Mouse (Mus musculus) C2C12 (cell line): Measurements from ENCODE around the gene Fxyd1.

Experiments used
- CEBPB ChIP-seq: IDR thresholded peaks from one replicate; pipeline ENCODE4 v1.6.1; 2011; ENCODE audit warnings: low read depth, mild to moderate bottlenecking, control low read depth, moderate library complexity
- CTCF ChIP-seq: IDR thresholded peaks from one replicate; pipeline ENCODE4 v1.5.1; 2011; ENCODE audit not compliant: control insufficient read depth, insufficient read depth, insufficient read length
- FOSL1 ChIP-seq: IDR thresholded peaks from one replicate; pipeline ENCODE4 v1.8.0; 2011; ENCODE audit warnings: mild to moderate bottlenecking, low read length; ENCODE audit not compliant: poor library complexity, insufficient read depth, severe bottlenecking
- MAX ChIP-seq: IDR thresholded peaks from one replicate; pipeline ENCODE4 v1.6.1; 2011; ENCODE audit warnings: mild to moderate bottlenecking, control low read depth
- MYOD1 ChIP-seq: IDR thresholded peaks from one replicate; pipeline ENCODE4 v1.6.1; 2011; ENCODE audit warnings: low read depth; ENCODE audit not compliant: control insufficient read depth, insufficient read length
- MYOG ChIP-seq: IDR thresholded peaks from one replicate; pipeline ENCODE4 v1.6.1; 2011; ENCODE audit not compliant: control insufficient read depth, insufficient read length; ENCODE audit errors: extremely low read depth
- USF1 ChIP-seq: IDR thresholded peaks from one replicate; pipeline ENCODE4 v1.6.1; 2011; ENCODE audit warnings: low read depth, mild to moderate bottlenecking, control low read depth, moderate library complexity

- TF ChIP-seq CTCF (no peak), MAX (no peak), USF1 (no peak), MYOG (no peak), MYOD1 (no peak), CEBPB (no peak), FOSL1 (no peak)
These were observed 7.1 kb downstream of the Fxyd1 start for GRCm38 (mm10) chr7:31049846-31050281.
